20 mouse cellular contexts compared by ENCODE assay signal in genomic region chr7:109929628-109930027, GRCm38 (mm10). TPM values are rescaled to one million over a fixed set of nuclear protein-coding genes. Genes with fewer than 3 reads are reported as not detected.
DNase-seq lines count a peak whose midpoint lies in the region; ATAC-seq and TF ChIP-seq lines count a peak whose summit lies in the region.
"Had no signal": no experiment of that assay in that cellular context is flagged by ENCODE, and none has a peak within 500 bp of the region (broad histone marks: within the 10 kb centered on the region; RNA-seq: fewer than 3 reads in every experiment).

No protein-coding gene starts in this region.

- no peaks in the 10 kb centered on the region for H3K4me1 ChIP-seq in kidney, postnatal 0 days (replicated peaks; ENCODE audit: insufficient read depth, low read length)
- H3K4me1 ChIP-seq in kidney, embryonic 15.5 days, result no peaks in the 10 kb centered on the region
- H3K4me1 ChIP-seq in midbrain, embryonic 14.5 days (ENCODE audit: control insufficient read depth, insufficient read depth, low read length), result no peaks in the 10 kb centered on the region
- no peaks in the 10 kb centered on the region; the same call in 1 of the 2 replicates for H3K4me1 ChIP-seq in midbrain, embryonic 11.5 days (ENCODE audit: control insufficient read depth, insufficient read depth, low read length)
- H3K4me1 ChIP-seq in stomach, postnatal 0 days (replicated peaks; ENCODE audit: control insufficient read depth, insufficient read depth), result no peaks in the 10 kb centered on the region
- H3K4me1 ChIP-seq: heart, embryonic 15.5 days; midbrain, embryonic 15.5 days; stomach, embryonic 15.5 days had no signal

- H3K9ac ChIP-seq in kidney, postnatal 0 days (ENCODE audit: low read depth, low read length), result no peak overlapping the region
- H3K9ac ChIP-seq in kidney, embryonic 15.5 days, result no peak overlapping the region
- H3K9ac ChIP-seq in midbrain, embryonic 14.5 days (replicated peaks; ENCODE audit: low read length), result no peak overlapping the region
- no peak overlapping the region for H3K9ac ChIP-seq in midbrain, embryonic 11.5 days (ENCODE audit: low read length)
- H3K9ac ChIP-seq in stomach, postnatal 0 days (ENCODE audit: low read length), result no peak overlapping the region
- H3K9ac ChIP-seq: heart, embryonic 15.5 days; hindbrain, embryonic 12.5 days; lung, embryonic 15.5 days; midbrain, embryonic 15.5 days; stomach, embryonic 15.5 days had no signal

- H3K4me2 ChIP-seq in kidney, postnatal 0 days (ENCODE audit: low read length), result no peak overlapping the region
- H3K4me2 ChIP-seq in kidney, embryonic 15.5 days, result no peak overlapping the region
- no peak overlapping the region for H3K4me2 ChIP-seq in midbrain, embryonic 14.5 days (ENCODE audit: low read length)
- H3K4me2 ChIP-seq in midbrain, embryonic 11.5 days, result no peak overlapping the region
- no peak overlapping the region for H3K4me2 ChIP-seq in stomach, postnatal 0 days (replicated peaks; ENCODE audit: low read depth)
- H3K4me2 ChIP-seq: heart, embryonic 15.5 days; hindbrain, embryonic 12.5 days; lung, embryonic 15.5 days; midbrain, embryonic 15.5 days; stomach, embryonic 15.5 days had no signal

- no peaks in the 10 kb centered on the region for H3K9me3 ChIP-seq in kidney, postnatal 0 days (replicated peaks; ENCODE audit: low read length)
- no peaks in the 10 kb centered on the region for H3K9me3 ChIP-seq in kidney, embryonic 15.5 days (replicated peaks)
- H3K9me3 ChIP-seq in midbrain, embryonic 14.5 days (ENCODE audit: control insufficient read depth, low read length), result no peaks in the 10 kb centered on the region
- H3K9me3 ChIP-seq in midbrain, embryonic 11.5 days (ENCODE audit: control insufficient read depth, low read length), result no peaks in the 10 kb centered on the region
- H3K9me3 ChIP-seq in stomach, postnatal 0 days (ENCODE audit: control insufficient read depth, low read length), result no peaks in the 10 kb centered on the region
- H3K9me3 ChIP-seq: heart, embryonic 15.5 days; hindbrain, embryonic 12.5 days; lung, embryonic 15.5 days; midbrain, embryonic 15.5 days; stomach, embryonic 15.5 days had no signal

- TF ChIP-seq EP300 in stomach, postnatal 0 days (optimal IDR thresholded peaks at IDR 0.05), result no peak

- no peak overlapping the region for H3K4me3 ChIP-seq in kidney, postnatal 0 days (replicated peaks; ENCODE audit: low read depth, low read length)
- H3K4me3 ChIP-seq in kidney, embryonic 15.5 days (replicated peaks), result no peak overlapping the region
- no peak overlapping the region for H3K4me3 ChIP-seq in midbrain, embryonic 14.5 days (replicated peaks; ENCODE audit: low read depth, low read length)
- H3K4me3 ChIP-seq in midbrain, embryonic 11.5 days (ENCODE audit: low read depth, low read length), result no peak overlapping the region
- no peak overlapping the region for H3K4me3 ChIP-seq in stomach, postnatal 0 days (ENCODE audit: low read depth, low read length)
- H3K4me3 ChIP-seq: erythroblast, embryonic 14.5 days; heart, embryonic 15.5 days; hindbrain, embryonic 12.5 days; lung, embryonic 15.5 days; midbrain, embryonic 15.5 days; stomach, embryonic 15.5 days had no signal

- H3K27me3 ChIP-seq in kidney, postnatal 0 days (ENCODE audit: insufficient read depth, low read length), result no peaks in the 10 kb centered on the region
- H3K27me3 ChIP-seq in kidney, embryonic 15.5 days, result no peaks in the 10 kb centered on the region
- no peaks in the 10 kb centered on the region for H3K27me3 ChIP-seq in midbrain, embryonic 14.5 days (ENCODE audit: control insufficient read depth, insufficient read depth, low read length)
- no peaks in the 10 kb centered on the region for H3K27me3 ChIP-seq in midbrain, embryonic 11.5 days (ENCODE audit: control insufficient read depth, insufficient read depth, low read length)
- no peaks in the 10 kb centered on the region for H3K27me3 ChIP-seq in stomach, postnatal 0 days (ENCODE audit: control insufficient read depth, insufficient read depth, low read length)
- H3K27me3 ChIP-seq: heart, embryonic 15.5 days; hindbrain, embryonic 12.5 days; lung, embryonic 15.5 days; midbrain, embryonic 15.5 days; stomach, embryonic 15.5 days had no signal

- DNase-seq in kidney, postnatal 0 days (ENCODE audit: low spot score), result peak; percentile 19
- peak; percentile 21 for DNase-seq in midbrain, embryonic 14.5 days
- no peak for DNase-seq in midbrain, embryonic 11.5 days (ENCODE audit: low spot score, missing footprints)
- DNase-seq in brain, adult 2 months (ENCODE audit: low read depth, low spot score), result peak; percentile 33
- DNase-seq in stomach, postnatal 0 days (ENCODE audit: low spot score), result no peak
- no peak for DNase-seq in Muller cell, postnatal 12 days (ENCODE audit: inconsistent ontology term)
- DNase-seq: cerebellum, adult 8-10 months; embryo, embryonic 11 days; gastrocnemius, postnatal 25 days; kidney, adult 9 months; left cerebral cortex, postnatal 4 days; right cerebral cortex, postnatal 4 days; thymus, postnatal 36 days had no signal

- no peak for ATAC-seq in kidney, postnatal 0 days (replicated peaks; ENCODE audit: low FRiP score, low read depth)
- no peak for ATAC-seq in kidney, embryonic 15.5 days (replicated peaks; ENCODE audit: low FRiP score)
- ATAC-seq in midbrain, embryonic 14.5 days (ENCODE audit: low FRiP score, low TSS enrichment), result no peak
- no peak for ATAC-seq in midbrain, embryonic 11.5 days (ENCODE audit: low FRiP score)
- no peak for ATAC-seq in stomach, postnatal 0 days (ENCODE audit: low FRiP score, low TSS enrichment)
- ATAC-seq: midbrain, embryonic 15.5 days had no signal

- H3K27ac ChIP-seq in kidney, postnatal 0 days, result no peak overlapping the region
- no peak overlapping the region for H3K27ac ChIP-seq in kidney, embryonic 15.5 days
- no peak overlapping the region for H3K27ac ChIP-seq in midbrain, embryonic 14.5 days (replicated peaks; ENCODE audit: low read depth, low read length)
- no peak overlapping the region for H3K27ac ChIP-seq in midbrain, embryonic 11.5 days (ENCODE audit: low read depth, low read length)
- no peak overlapping the region for H3K27ac ChIP-seq in stomach, postnatal 0 days (replicated peaks)
- H3K27ac ChIP-seq: heart, embryonic 15.5 days; hindbrain, embryonic 12.5 days; lung, embryonic 15.5 days; midbrain, embryonic 15.5 days; stomach, embryonic 15.5 days had no signal

- H3K36me3 ChIP-seq in kidney, postnatal 0 days (ENCODE audit: insufficient read depth, low read length), result peaks cover 22% of the 10 kb centered on the region
- H3K36me3 ChIP-seq in kidney, embryonic 15.5 days, result peaks cover 71% of the 10 kb centered on the region
- peaks cover 49% of the 10 kb centered on the region for H3K36me3 ChIP-seq in midbrain, embryonic 14.5 days (ENCODE audit: control insufficient read depth, insufficient read depth, low read length)
- H3K36me3 ChIP-seq in midbrain, embryonic 11.5 days (ENCODE audit: control insufficient read depth, insufficient read depth, low read length), result peaks cover 8% of the 10 kb centered on the region; the same call in 1 of the 2 replicates
- no peaks in the 10 kb centered on the region; the same call in 1 of the 2 replicates for H3K36me3 ChIP-seq in stomach, postnatal 0 days (ENCODE audit: control insufficient read depth, insufficient read depth, low read length)

- peak; percentile 52; the same call in 1 of the 2 replicates for TF ChIP-seq CTCF in kidney, postnatal 0 days (IDR thresholded peaks at IDR 0.05; ENCODE audit: low read depth)
- TF ChIP-seq CTCF in stomach, postnatal 0 days (IDR thresholded peaks at IDR 0.05; ENCODE audit: low read depth), result peak; percentile 63

RNA-seq across cellular contexts. Expression of gene Dennd5a, which starts 30.6 kb away (rescaled TPM):
- polyA plus RNA-seq in kidney, postnatal 0 days (2015; fragmentation: Nextera tagmentation; extraction: Ambion mirVana), result 32.3 and 35.0 TPM in 2 replicates
- 31.4 and 31.6 TPM in 2 replicates for polyA plus RNA-seq in kidney, embryonic 15.5 days (2015; fragmentation: Nextera tagmentation; extraction: Ambion mirVana)
- polyA plus RNA-seq in midbrain, embryonic 14.5 days (2014; fragmentation: Nextera tagmentation; extraction: Ambion mirVana), result 54.6 and 57.2 TPM in 2 replicates
- polyA plus RNA-seq in midbrain, embryonic 11.5 days (2014; fragmentation: Nextera tagmentation; extraction: Ambion mirVana), result 52.4 and 53.0 TPM in 2 replicates
- 13.8 and 14.5 TPM in 2 replicates for polyA plus RNA-seq in stomach, postnatal 0 days (2015; fragmentation: Nextera tagmentation; extraction: Ambion mirVana)

RNA-seq across cellular contexts. Expression of gene Tmem41b, which starts 57.1 kb away (rescaled TPM):
- 72.9 and 75.0 TPM in 2 replicates for polyA plus RNA-seq in kidney, postnatal 0 days (2015; fragmentation: Nextera tagmentation; extraction: Ambion mirVana)
- 59.5 and 69.1 TPM in 2 replicates for polyA plus RNA-seq in kidney, embryonic 15.5 days (2015; fragmentation: Nextera tagmentation; extraction: Ambion mirVana)
- 54.8 and 71.6 TPM in 2 replicates for polyA plus RNA-seq in midbrain, embryonic 14.5 days (2014; fragmentation: Nextera tagmentation; extraction: Ambion mirVana)
- polyA plus RNA-seq in midbrain, embryonic 11.5 days (2014; fragmentation: Nextera tagmentation; extraction: Ambion mirVana), result 85.6 and 89.5 TPM in 2 replicates
- polyA plus RNA-seq in stomach, postnatal 0 days (2015; fragmentation: Nextera tagmentation; extraction: Ambion mirVana), result 85.5 and 88.5 TPM in 2 replicates

Comparison
In these comparisons a context has a peak if more than half of its experiments do, and no peak if none do; other contexts are left out.
1. DNase-seq: peak in kidney, postnatal 0 days (single experiment), midbrain, embryonic 14.5 days (single experiment) and brain, adult 2 months (single experiment); none in midbrain, embryonic 11.5 days (single experiment), stomach, postnatal 0 days (single experiment) and Muller cell, postnatal 12 days (single experiment).